Mouse (Mus musculus): ENCODE measurements at regions not wholly inside any gene's neighbourhood (a gene's known extent, or its start where the extent isn't known, plus 50 kb on each side); places are given as distances from the start of the nearest gene placed in this dataset.
A peak's percentile ranks its signal among the peaks of the same experiment; 100 is the strongest.

- H3K4me1 ChIP-seq (replicated peaks; ENCODE audit: insufficient read depth, low read length) = no peaks in the 10 kb centered on the region
- WGBS = 92% methylated on average over 2 of the region's 2 CpGs
- no peak for ATAC-seq (replicated peaks; ENCODE audit: low FRiP score, low read depth)
- no peak overlapping the region for H3K9ac ChIP-seq (ENCODE audit: low read depth, low read length)
- no peaks in the 10 kb centered on the region for H3K27me3 ChIP-seq (ENCODE audit: insufficient read depth, low read length)
- DNase-seq (ENCODE audit: low spot score) = no peak
- no peak overlapping the region for H3K4me2 ChIP-seq (ENCODE audit: low read length)
- H3K36me3 ChIP-seq (ENCODE audit: insufficient read depth, low read length) = no peaks in the 10 kb centered on the region
- H3K27ac ChIP-seq = no peak overlapping the region
- H3K4me3 ChIP-seq (replicated peaks; ENCODE audit: low read depth, low read length) = no peak overlapping the region
- no peak for TF ChIP-seq CTCF (IDR thresholded peaks at IDR 0.05; ENCODE audit: low read depth)
- no peaks in the 10 kb centered on the region for H3K9me3 ChIP-seq (replicated peaks; ENCODE audit: low read length)
These were observed 190.0 kb upstream of the Sfrp2 start for GRCm38 (mm10) chr3:83576155-83576554.

- H3K4me1 ChIP-seq (replicated peaks; ENCODE audit: insufficient read depth, low read length) = no peaks in the 10 kb centered on the region
- H3K9me3 ChIP-seq (replicated peaks; ENCODE audit: low read length) = no peaks in the 10 kb centered on the region
- H3K36me3 ChIP-seq (ENCODE audit: insufficient read depth, low read length) = no peaks in the 10 kb centered on the region
- no peaks in the 10 kb centered on the region for H3K27me3 ChIP-seq (ENCODE audit: insufficient read depth, low read length)
- H3K9ac ChIP-seq (ENCODE audit: low read depth, low read length) = no peak overlapping the region
- no peak overlapping the region for H3K4me3 ChIP-seq (replicated peaks; ENCODE audit: low read depth, low read length)
- WGBS = 73% methylated on average over 4 of the region's 4 CpGs
- TF ChIP-seq CTCF (IDR thresholded peaks at IDR 0.05; ENCODE audit: low read depth) = no peak
- ATAC-seq (replicated peaks; ENCODE audit: low FRiP score, low read depth) (no peak), DNase-seq (ENCODE audit: low spot score) (no peak)
- H3K27ac ChIP-seq = no peak overlapping the region
- H3K4me2 ChIP-seq (ENCODE audit: low read length) = no peak overlapping the region
These were observed 185.4 kb upstream of the Sfrp2 start for GRCm38 (mm10) chr3:83580766-83581165.

DNA sequence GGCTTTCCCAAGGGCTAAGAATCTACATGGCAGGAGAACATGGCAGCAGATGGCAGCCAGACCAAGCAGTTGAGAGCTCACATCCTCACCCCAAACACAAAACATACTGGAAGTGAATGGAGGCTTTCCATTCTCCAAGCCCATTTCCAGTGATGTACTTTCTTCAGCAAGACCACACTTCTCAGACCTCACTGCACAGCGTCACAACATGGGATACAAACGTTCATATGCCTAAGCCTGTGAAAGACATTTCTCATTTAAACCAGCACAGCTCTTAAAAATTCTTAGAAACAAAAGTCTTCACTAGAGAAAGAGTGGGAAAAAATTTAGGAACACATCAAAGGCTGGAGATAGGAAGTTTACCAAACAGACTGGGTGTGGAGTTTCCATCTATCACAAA lies 183.9 kb upstream of the Sfrp2 start:
- Histone ChIP-seq H3K9ac (ENCODE audit: low read depth, low read length) (no peak overlapping the region), H3K4me2 (ENCODE audit: low read length) (no peak overlapping the region), H3K27me3 (ENCODE audit: insufficient read depth, low read length) (no peaks in the 10 kb centered on the region), H3K4me1 (replicated peaks; ENCODE audit: insufficient read depth, low read length) (no peaks in the 10 kb centered on the region), H3K4me3 (replicated peaks; ENCODE audit: low read depth, low read length) (no peak overlapping the region), H3K9me3 (replicated peaks; ENCODE audit: low read length) (no peaks in the 10 kb centered on the region), H3K36me3 (ENCODE audit: insufficient read depth, low read length) (no peaks in the 10 kb centered on the region), H3K27ac (no peak overlapping the region)
- DNase-seq (ENCODE audit: low spot score) = no peak
- no peak for TF ChIP-seq CTCF (IDR thresholded peaks at IDR 0.05; ENCODE audit: low read depth)
- ATAC-seq (replicated peaks; ENCODE audit: low FRiP score, low read depth) = no peak
- WGBS = 88% methylated on average over 2 of the region's 2 CpGs

- no peak for TF ChIP-seq CTCF (IDR thresholded peaks at IDR 0.05; ENCODE audit: low read depth)
- H3K27me3 ChIP-seq (ENCODE audit: insufficient read depth, low read length) = no peaks in the 10 kb centered on the region
- no peak overlapping the region for H3K4me3 ChIP-seq (replicated peaks; ENCODE audit: low read depth, low read length)
- ATAC-seq (replicated peaks; ENCODE audit: low FRiP score, low read depth) = peak; percentile 52; the same call in 1 of the 2 replicates
- H3K9me3 ChIP-seq (replicated peaks; ENCODE audit: low read length) = no peaks in the 10 kb centered on the region
- H3K4me2 ChIP-seq (ENCODE audit: low read length) = no peak overlapping the region
- no peaks in the 10 kb centered on the region for H3K4me1 ChIP-seq (replicated peaks; ENCODE audit: insufficient read depth, low read length)
- no peak overlapping the region for H3K27ac ChIP-seq
- H3K9ac ChIP-seq (ENCODE audit: low read depth, low read length) = no peak overlapping the region
- 34% methylated on average over 8 of the region's 8 CpGs for WGBS
- no peak for DNase-seq (ENCODE audit: low spot score)
- no peaks in the 10 kb centered on the region for H3K36me3 ChIP-seq (ENCODE audit: insufficient read depth, low read length)
These were observed 182.9 kb upstream of the Sfrp2 start for GRCm38 (mm10) chr3:83583071-83583672.

GRCm38 (mm10) chr3:83586086-83586485 lies 180.0 kb upstream of the Sfrp2 start:
- Histone ChIP-seq H3K4me1 (replicated peaks; ENCODE audit: insufficient read depth, low read length) (no peaks in the 10 kb centered on the region), H3K27me3 (ENCODE audit: insufficient read depth, low read length) (no peaks in the 10 kb centered on the region), H3K9me3 (replicated peaks; ENCODE audit: low read length) (no peaks in the 10 kb centered on the region), H3K4me3 (replicated peaks; ENCODE audit: low read depth, low read length) (no peak overlapping the region), H3K36me3 (ENCODE audit: insufficient read depth, low read length) (no peaks in the 10 kb centered on the region), H3K27ac (no peak overlapping the region), H3K4me2 (ENCODE audit: low read length) (no peak overlapping the region), H3K9ac (ENCODE audit: low read depth, low read length) (no peak overlapping the region)
- TF ChIP-seq CTCF (IDR thresholded peaks at IDR 0.05; ENCODE audit: low read depth) = no peak
- DNase-seq (ENCODE audit: low spot score) (no peak), ATAC-seq (replicated peaks; ENCODE audit: low FRiP score, low read depth) (no peak)
- 72% methylated on average over 5 of the region's 5 CpGs for WGBS

DNA sequence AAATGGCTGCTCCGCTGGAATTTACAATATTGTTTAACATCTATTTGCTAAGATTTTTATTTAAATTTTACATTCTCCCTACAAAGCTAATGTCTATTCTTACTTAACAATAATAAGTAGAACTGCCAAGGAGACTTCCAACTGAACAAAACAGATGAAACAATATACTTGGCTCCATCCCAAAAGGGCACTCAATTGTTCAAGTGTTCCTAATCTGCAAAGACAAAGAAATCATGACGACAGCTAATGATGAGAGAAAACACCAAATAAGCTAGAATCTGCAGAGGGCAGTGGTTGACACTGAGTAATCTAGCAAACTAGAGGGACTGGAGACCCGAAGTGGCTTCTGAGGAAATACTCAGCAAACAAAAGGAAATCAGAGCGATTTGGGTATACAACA lies 179.6 kb upstream of the Sfrp2 start:
- 81% methylated on average over 4 of the region's 4 CpGs for WGBS
- Histone ChIP-seq H3K27ac (no peak overlapping the region), H3K36me3 (ENCODE audit: insufficient read depth, low read length) (no peaks in the 10 kb centered on the region), H3K27me3 (ENCODE audit: insufficient read depth, low read length) (no peaks in the 10 kb centered on the region), H3K4me2 (ENCODE audit: low read length) (no peak overlapping the region), H3K9me3 (replicated peaks; ENCODE audit: low read length) (no peaks in the 10 kb centered on the region), H3K4me1 (replicated peaks; ENCODE audit: insufficient read depth, low read length) (no peaks in the 10 kb centered on the region), H3K9ac (ENCODE audit: low read depth, low read length) (no peak overlapping the region), H3K4me3 (replicated peaks; ENCODE audit: low read depth, low read length) (no peak overlapping the region)
- ATAC-seq (replicated peaks; ENCODE audit: low FRiP score, low read depth) = no peak
- DNase-seq (ENCODE audit: low spot score) = no peak
- no peak for TF ChIP-seq CTCF (IDR thresholded peaks at IDR 0.05; ENCODE audit: low read depth)

- Histone ChIP-seq H3K36me3 (ENCODE audit: insufficient read depth, low read length) (no peaks in the 10 kb centered on the region), H3K9ac (ENCODE audit: low read depth, low read length) (no peak overlapping the region), H3K4me1 (replicated peaks; ENCODE audit: insufficient read depth, low read length) (no peaks in the 10 kb centered on the region), H3K9me3 (replicated peaks; ENCODE audit: low read length) (no peaks in the 10 kb centered on the region), H3K4me2 (ENCODE audit: low read length) (no peak overlapping the region), H3K27me3 (ENCODE audit: insufficient read depth, low read length) (no peaks in the 10 kb centered on the region), H3K27ac (no peak overlapping the region), H3K4me3 (replicated peaks; ENCODE audit: low read depth, low read length) (no peak overlapping the region)
- ATAC-seq (replicated peaks; ENCODE audit: low FRiP score, low read depth) (no peak), DNase-seq (ENCODE audit: low spot score) (no peak)
- no peak for TF ChIP-seq CTCF (IDR thresholded peaks at IDR 0.05; ENCODE audit: low read depth)
- 35% methylated on average over 8 of the region's 8 CpGs for WGBS
These were observed 177.0 kb upstream of the Sfrp2 start for GRCm38 (mm10) chr3:83589127-83589526.
